Mouse (Mus musculus): ENCODE measurements around the gene Gna13.

DNA sequence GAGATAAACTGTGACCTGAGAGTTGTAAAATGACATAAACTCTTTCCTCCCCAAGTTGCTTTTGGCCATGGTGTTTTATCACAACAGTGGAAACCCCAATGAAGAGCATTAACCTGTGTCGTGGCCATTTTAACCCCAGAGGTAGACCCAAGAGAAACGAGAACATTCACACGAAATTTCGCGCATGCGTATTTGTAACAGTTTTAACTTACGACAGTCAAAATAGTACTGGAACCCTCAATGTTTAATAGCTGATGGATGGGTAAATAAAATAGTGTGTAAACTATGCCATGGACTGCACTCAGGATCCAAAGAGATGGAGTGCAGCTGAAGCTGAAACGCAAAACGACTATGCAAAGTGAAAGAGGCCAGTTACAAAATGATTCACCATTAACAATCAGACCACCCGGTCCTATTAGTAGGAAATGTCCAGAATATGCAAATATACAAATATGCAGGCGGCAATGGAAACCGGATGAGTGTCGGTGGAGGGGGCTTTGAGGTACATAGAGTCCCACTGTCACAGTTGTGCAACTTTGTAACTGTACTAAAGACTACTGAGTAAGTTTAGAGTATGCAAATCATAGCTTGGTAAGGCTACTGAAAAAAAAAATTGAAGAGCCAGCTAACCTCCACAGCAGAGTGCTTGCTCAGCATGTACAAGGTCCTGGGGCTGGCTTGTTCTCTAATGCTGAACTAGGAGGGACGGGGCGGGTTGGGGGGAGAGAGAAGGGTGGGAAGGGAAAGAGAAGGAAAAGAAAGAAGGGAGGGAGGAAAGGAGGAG is 47.8 kb downstream of the Gna13 start:
- no peak for TF ChIP-seq CTCF (IDR thresholded peaks at IDR 0.05; ENCODE audit: low read depth, low read length)
- TF ChIP-seq POLR2A (IDR thresholded peaks at IDR 0.05; ENCODE audit: insufficient read depth, low read length) = no peak
